Mouse (Mus musculus): ENCODE measurements around the gene Coa6.

Coa6 gene

DNA sequence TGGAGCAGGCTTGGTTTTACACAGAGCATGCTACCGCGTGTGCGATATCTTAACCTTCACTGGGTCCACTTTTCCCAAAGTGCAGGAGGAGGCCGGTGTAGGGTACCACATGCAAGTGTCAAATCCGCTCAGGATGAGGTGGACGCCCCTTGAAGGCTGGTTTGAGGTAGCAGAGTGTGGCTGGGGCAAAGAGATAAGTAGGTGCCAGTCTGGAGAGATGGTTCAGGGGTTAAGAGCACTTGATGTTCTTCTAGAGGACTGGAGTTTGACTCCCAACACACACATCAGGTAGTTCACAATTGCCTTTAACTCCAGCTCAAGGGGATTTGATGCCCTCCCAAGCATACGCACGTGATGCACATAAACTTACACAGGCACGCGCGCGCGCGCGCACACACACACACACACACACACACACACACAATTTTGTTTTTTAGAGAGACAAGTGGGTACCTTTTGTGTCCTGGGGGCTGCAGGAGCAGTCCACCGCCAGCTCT lies 51.5 kb downstream of the Coa6 start:
- no peak for DNase-seq

- DNase-seq = peak; percentile 87
These were observed 52.2 kb downstream of the Coa6 start, which contains the start of gene Tarbp1 for GRCm38 (mm10) chr8:126474299-126475187. Gene Tarbp1, minus strand, starts transcription at chr8:126475065.

All from kidney, adult 11 months (tissue).